Mouse (Mus musculus): ENCODE results near the gene 9830107B12Rik. TPM values are rescaled to one million over a fixed set of nuclear protein-coding genes. Genes with fewer than 3 reads are reported as not detected.

Gene 9830107B12Rik
- total RNA-seq, 2 experiments from 2014 or later, result not detected

GRCm38 (mm10) chr17:48094820-48095680 is 51.0 kb downstream of the 9830107B12Rik start:
- DNase-seq, result no peak

- no peak for DNase-seq
These were observed 52.7 kb downstream of the 9830107B12Rik start for GRCm38 (mm10) chr17:48093286-48093817.

GRCm38 (mm10) chr17:48090305-48090704 is 55.8 kb downstream of the 9830107B12Rik start:
- no peak for DNase-seq

- no peak for DNase-seq
These were observed 56.6 kb downstream of the 9830107B12Rik start for GRCm38 (mm10) chr17:48089446-48089845.

GRCm38 (mm10) chr17:48089019-48089418 is 57.0 kb downstream of the 9830107B12Rik start, which contains the start of gene 1700067P10Rik:
Gene 1700067P10Rik, plus strand, starts transcription at chr17:48089319.
- no peak for DNase-seq

GRCm38 (mm10) chr17:48080626-48081025 is 65.4 kb downstream of the 9830107B12Rik start:
- no peak for DNase-seq

Other genes with a start within 250 kb of the 9830107B12Rik start
- gene Foxp4, start 221.6 kb downstream of the 9830107B12Rik start, total RNA-seq (2021), result 10 to 100 TPM; 18.1 to 19.6 TPM
- not detected for gene 1700122O11Rik, start 108.0 kb downstream of the 9830107B12Rik start, total RNA-seq (2021)
- not detected for gene 1700067P10Rik, start 56.9 kb downstream of the 9830107B12Rik start, total RNA-seq (2021)
- not detected for gene A530064D06Rik, start 21.0 kb upstream of the 9830107B12Rik start, total RNA-seq (2021)
- gene Trem1, start 86.5 kb upstream of the 9830107B12Rik start, total RNA-seq (2021), result under 1 TPM in 1 of 2 experiments, not detected in 1; 0.09 TPM
- gene Trem3, start 101.5 kb upstream of the 9830107B12Rik start, total RNA-seq (2021), result under 1 TPM in 1 of 2 experiments, not detected in 1; 0.29 TPM
- under 1 TPM; 0.41 to 0.45 TPM for gene Treml4, start 118.0 kb upstream of the 9830107B12Rik start, total RNA-seq (2021)
- under 1 TPM; 0.19 to 0.25 TPM for gene Treml2, start 153.2 kb upstream of the 9830107B12Rik start, total RNA-seq (2021)
- gene B430306N03Rik, start 169.9 kb upstream of the 9830107B12Rik start, total RNA-seq (2021), result under 1 TPM; 0.10 to 0.25 TPM
- 1 to 10 TPM; 1.4 to 2.1 TPM for gene Trem2, start 200.1 kb upstream of the 9830107B12Rik start, total RNA-seq (2021)
- under 1 TPM; 0.20 to 0.31 TPM for gene Treml1, start 213.6 kb upstream of the 9830107B12Rik start, total RNA-seq (2021)